Mouse (Mus musculus) kidney, embryonic 16.5 days (tissue): Measurements from ENCODE around the gene Ap5z1. TPM values are rescaled to one million over a fixed set of nuclear protein-coding genes. Genes with fewer than 3 reads are reported as not detected.

Source experiments
- ATAC-seq: fragments of 200-750 bp; cut with Nextera tagmentation; 2 replicates; pipeline ENCODE4 v1.8.0; 2017; ENCODE audit warnings: moderate TSS enrichment; ENCODE audit not compliant: low FRiP score, low TSS enrichment
- H3K27ac ChIP-seq: fragments of 300-500 bp; sonication (generic); 2 replicates; pipeline ENCODE4 v1.5.1; 2014; ENCODE audit warnings: low read length
- H3K27me3 ChIP-seq: fragments of 300-500 bp; sonication (generic); 2 replicates; pipeline ENCODE4 v1.6.1; 2014; ENCODE audit warnings: low read length, control low read depth, mixed read lengths; ENCODE audit not compliant: insufficient read depth
- H3K36me3 ChIP-seq: fragments of 300-500 bp; sonication (generic); 2 replicates; pipeline ENCODE4 v1.6.1; 2014; ENCODE audit warnings: low read length, control low read depth, mixed read lengths; ENCODE audit not compliant: insufficient read depth
- H3K4me1 ChIP-seq: fragments of 300-500 bp; sonication (generic); 2 replicates; pipeline ENCODE4 v1.6.1; 2014; ENCODE audit warnings: low read length, control low read depth, mixed read lengths; ENCODE audit not compliant: insufficient read depth
- H3K4me2 ChIP-seq: fragments of 300-500 bp; sonication (generic); replicated peaks from 2 replicates; pipeline ENCODE4 v1.6.1; 2014; ENCODE audit warnings: low read depth, low read length
- H3K4me3 ChIP-seq: fragments of 300-500 bp; sonication (generic); 2 replicates; pipeline ENCODE4 v1.5.1; 2014; ENCODE audit warnings: mild to moderate bottlenecking, low read length
- H3K9ac ChIP-seq: fragments of 300-500 bp; sonication (generic); replicated peaks from 2 replicates; pipeline ENCODE4 v1.6.1; 2014; ENCODE audit warnings: low read length
- H3K9me3 ChIP-seq: fragments of 300-500 bp; sonication (generic); 2 replicates; pipeline ENCODE4 v1.6.1; 2016; ENCODE audit warnings: low read length, control low read depth
- WGBS: fragments of 180-500 bp; shearing (Covaris S2); extraction: QIAGEN DNeasy Blood & Tissue Kit; methylation state at CpG from one replicate; pipeline ENCODE4 v1.1.7; 2014; 5-methylcytosine and 5-hydroxymethylcytosine counted together
- polyA plus RNA-seq: library from polyadenylated mRNA; unstranded; fragments of >200 nt; fragmentation: Nextera tagmentation; extraction: Ambion mirVana; gene quantifications from 2 replicates; pipeline ENCODE4 v1.2.1, GENCODE M21; 2015

Ap5z1 gene
- polyA plus RNA-seq, 1 experiment from 2014 or later = 13.2 TPM

- no peak overlapping the region for H3K9ac ChIP-seq
- H3K27ac ChIP-seq = no peak overlapping the region
- no peak overlapping the region for H3K4me3 ChIP-seq
- no peaks in the 10 kb centered on the region for H3K9me3 ChIP-seq
- peaks cover 19% of the 10 kb centered on the region for H3K27me3 ChIP-seq
- WGBS = 68% methylated on average over 8 of the region's 8 CpGs
- H3K4me1 ChIP-seq = no peaks in the 10 kb centered on the region
- ATAC-seq = no peak
- H3K4me2 ChIP-seq = no peak overlapping the region
- no peaks in the 10 kb centered on the region for H3K36me3 ChIP-seq
These were observed 61.1 kb downstream of the Ap5z1 start for GRCm38 (mm10) chr5:142524711-142525464.

Other genes starting within 250 kb of the Ap5z1 start
- 3.6 and 4.4 TPM in 2 replicates for gene Foxk1, start 62.4 kb upstream of the Ap5z1 start, polyA plus RNA-seq
- gene Papolb, start 66.1 kb downstream of the Ap5z1 start, polyA plus RNA-seq = 0.05 and 0.12 TPM in 2 replicates
- 2.6 and 4.2 TPM in 2 replicates for gene Radil, start 87.2 kb downstream of the Ap5z1 start, polyA plus RNA-seq
- 0.63 and 0.64 TPM in 2 replicates for gene Mmd2, start 144.9 kb downstream of the Ap5z1 start, polyA plus RNA-seq
- gene Wipi2, start 163.8 kb downstream of the Ap5z1 start, polyA plus RNA-seq = 51.6 TPM in 2 replicates
- gene Slc29a4, start 228.6 kb downstream of the Ap5z1 start, polyA plus RNA-seq = 5.1 and 6.2 TPM in 2 replicates